Comparison of ENCODE assay signal across 1 mouse cellular context in the genomic region with DNA sequence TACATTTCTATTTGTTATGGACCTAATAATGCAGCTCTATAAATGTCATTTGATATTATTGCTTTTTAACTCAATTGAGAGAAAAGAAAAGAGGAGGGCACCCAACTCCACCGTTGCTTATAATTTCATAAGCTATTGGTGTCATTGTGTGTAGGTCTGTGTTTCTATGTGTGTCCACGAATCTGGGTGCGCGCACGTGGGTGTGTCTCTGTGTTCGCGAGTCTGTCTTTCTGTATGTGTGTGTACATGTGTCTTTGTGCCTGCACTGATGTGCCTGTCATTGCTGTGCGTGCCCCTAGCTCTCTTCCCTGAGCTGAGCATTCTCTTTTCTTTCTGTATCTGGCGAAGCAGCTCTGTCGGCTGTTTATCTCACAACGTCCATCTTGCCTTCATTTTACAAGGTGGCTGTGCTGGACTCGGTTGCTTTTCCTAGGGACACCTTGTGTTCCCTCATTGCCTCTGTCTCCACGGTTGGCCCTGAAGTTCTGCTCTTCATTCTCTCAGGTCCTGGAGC.
TF ChIP-seq lines count a peak whose summit lies in the region.

No protein-coding gene starts in this region.

TF ChIP-seq in MEL, 35 proteins besides CTCF, POLR2A, EP300 and RAD21 (continued from another document):
- TF ChIP-seq USF2 (IDR thresholded peaks at IDR 0.05; ENCODE audit: borderline replicate concordance in 1 of 2, insufficient read depth in 1 of 2, low read depth in 1 of 2, low read length in 2 of 2) (no peak), CHD1 (IDR thresholded peaks at IDR 0.05; ENCODE audit: low read depth, low read length) (0 out of 2 replicates have a peak, but pooled peaks have one; percentile 30), KAT2A (conservative IDR thresholded peaks at IDR 0.05; ENCODE audit: low read depth, low read length) (no peak; the same call in 1 of the 2 replicates), E2F4 (IDR thresholded peaks at IDR 0.05; ENCODE audit: borderline replicate concordance, low read depth, low read length) (no peak), HCFC1 (IDR thresholded peaks at IDR 0.05; ENCODE audit: low read depth, low read length) (no peak), TBP (IDR thresholded peaks at IDR 0.05; ENCODE audit: low read depth, low read length) (no peak), POLR2AphosphoS5 (IDR thresholded peaks at IDR 0.05; ENCODE audit: borderline replicate concordance, low read depth, low read length) (no peak), ZC3H11A (IDR thresholded peaks at IDR 0.05; ENCODE audit: low read depth, low read length) (no peak), ZMIZ1 (IDR thresholded peaks at IDR 0.05; ENCODE audit: low read depth, low read length) (no peak)
